11 mouse cellular contexts compared by ENCODE assay signal in genomic region chr6:36784682-36785208, GRCm38 (mm10). TPM values are rescaled to one million over a fixed set of nuclear protein-coding genes. Genes with fewer than 3 reads are reported as not detected.
DNase-seq lines count a peak whose midpoint lies in the region; ATAC-seq and TF ChIP-seq lines count a peak whose summit lies in the region.
"Had no signal": no experiment of that assay in that cellular context is flagged by ENCODE, and none has a peak within 500 bp of the region (broad histone marks: within the 10 kb centered on the region; RNA-seq: fewer than 3 reads in every experiment).

No protein-coding gene starts in this region.

- peaks cover 35% of the 10 kb centered on the region for H3K4me1 ChIP-seq in neural tube, embryonic 11.5 days (ENCODE audit: control insufficient read depth, insufficient read depth, low read length)
- H3K4me1 ChIP-seq in forebrain, embryonic 15.5 days: peaks cover 43% of the 10 kb centered on the region
- peaks cover 19% of the 10 kb centered on the region for H3K4me1 ChIP-seq in limb, embryonic 11.5 days (ENCODE audit: control insufficient read depth, insufficient read depth, low read length)
- H3K4me1 ChIP-seq in stomach, embryonic 15.5 days: peaks cover 20% of the 10 kb centered on the region
- H3K4me1 ChIP-seq in kidney, adult 2 months (ENCODE audit: control insufficient read depth, insufficient read depth, low read length): no peaks in the 10 kb centered on the region

- ATAC-seq in neural tube, embryonic 11.5 days (ENCODE audit: insufficient read depth, low FRiP score, low TSS enrichment): peak; percentile 72
- ATAC-seq in forebrain, embryonic 15.5 days (replicated peaks): peak; percentile 64
- ATAC-seq in limb, embryonic 11.5 days (ENCODE audit: insufficient number of reproducible peaks, low FRiP score, low TSS enrichment, low read depth): peak; percentile 86
- ATAC-seq in stomach, embryonic 15.5 days (ENCODE audit: insufficient read depth, low FRiP score, low read depth): peak; percentile 79; the same call in 1 of the 2 replicates
- ATAC-seq: lung, postnatal 0 days; Patski had no signal

- no peak overlapping the region; the same call in 1 of the 2 replicates for H3K9ac ChIP-seq in neural tube, embryonic 11.5 days (ENCODE audit: low read length)
- H3K9ac ChIP-seq in forebrain, embryonic 15.5 days (replicated peaks): no peak overlapping the region
- no peak overlapping the region for H3K9ac ChIP-seq in limb, embryonic 11.5 days (ENCODE audit: low read length)
- no peak overlapping the region for H3K9ac ChIP-seq in stomach, embryonic 15.5 days

- WGBS in neural tube, embryonic 11.5 days: 24% methylated on average over 3 of the region's 3 CpGs
- WGBS in forebrain, embryonic 15.5 days: 13% methylated on average over 3 of the region's 3 CpGs
- 12% methylated on average over 3 of the region's 3 CpGs for WGBS in limb, embryonic 11.5 days
- WGBS in stomach, embryonic 15.5 days: 42% methylated on average over 3 of the region's 3 CpGs
- 82% methylated on average over 3 of the region's 3 CpGs for WGBS in kidney, adult 2 months

- 0 out of 2 replicates have a peak overlapping the region, but pooled peaks have one; percentile 73 for H3K27ac ChIP-seq in neural tube, embryonic 11.5 days (ENCODE audit: low read depth, low read length)
- H3K27ac ChIP-seq in forebrain, embryonic 15.5 days (replicated peaks): peak overlapping the region; percentile 67
- peak overlapping the region; percentile 58 for H3K27ac ChIP-seq in limb, embryonic 11.5 days (replicated peaks; ENCODE audit: low read depth, low read length)
- peak overlapping the region; percentile 63 for H3K27ac ChIP-seq in stomach, embryonic 15.5 days
- no peak overlapping the region for H3K27ac ChIP-seq in kidney, adult 2 months (ENCODE audit: insufficient read depth, low read depth, low read length)

- no peak overlapping the region for H3K4me3 ChIP-seq in neural tube, embryonic 11.5 days (ENCODE audit: low read depth, low read length)
- H3K4me3 ChIP-seq in forebrain, embryonic 15.5 days: no peak overlapping the region
- no peak overlapping the region for H3K4me3 ChIP-seq in limb, embryonic 11.5 days (ENCODE audit: low read depth, low read length)
- H3K4me3 ChIP-seq in stomach, embryonic 15.5 days (replicated peaks): no peak overlapping the region
- H3K4me3 ChIP-seq in kidney, adult 2 months (ENCODE audit: insufficient read depth, low read depth, low read length): no peak overlapping the region

- H3K9me3 ChIP-seq in neural tube, embryonic 11.5 days (ENCODE audit: control insufficient read depth, low read length): no peaks in the 10 kb centered on the region
- no peaks in the 10 kb centered on the region for H3K9me3 ChIP-seq in forebrain, embryonic 15.5 days
- no peaks in the 10 kb centered on the region for H3K9me3 ChIP-seq in limb, embryonic 11.5 days (ENCODE audit: control insufficient read depth, low read length)
- no peaks in the 10 kb centered on the region for H3K9me3 ChIP-seq in stomach, embryonic 15.5 days

- DNase-seq in neural tube, embryonic 11.5 days (ENCODE audit: low spot score): peak; percentile 57
- no peak for DNase-seq in neural tube, embryonic 10.5 days (ENCODE audit: extremely low spot score, low spot score)
- peak; percentile 58 for DNase-seq in limb, embryonic 11.5 days (ENCODE audit: low spot score)
- no peak for DNase-seq in kidney, adult 2 months
- no peak for DNase-seq in kidney, adult 11 months
- DNase-seq: heart, adult 11 months; right cerebral cortex, adult 18-20 months had no signal

- H3K36me3 ChIP-seq in neural tube, embryonic 11.5 days (ENCODE audit: control insufficient read depth, insufficient read depth, low read length): no peaks in the 10 kb centered on the region
- 0 out of 2 replicates have a peak, but pooled peaks cover 3% of the 10 kb centered on the region for H3K36me3 ChIP-seq in forebrain, embryonic 15.5 days
- H3K36me3 ChIP-seq in limb, embryonic 11.5 days (ENCODE audit: control insufficient read depth, insufficient read depth, low read length): 0 out of 2 replicates have a peak, but pooled peaks cover 2% of the 10 kb centered on the region
- no peaks in the 10 kb centered on the region for H3K36me3 ChIP-seq in stomach, embryonic 15.5 days
- no peaks in the 10 kb centered on the region for H3K36me3 ChIP-seq in kidney, adult 2 months (ENCODE audit: control insufficient read depth, insufficient read depth, low read length)

- TF ChIP-seq POLR2A in kidney, adult 2 months (IDR thresholded peaks at IDR 0.05; ENCODE audit: low read depth, low read length): no peak

- no peak for TF ChIP-seq CTCF in kidney, adult 2 months (conservative IDR thresholded peaks at IDR 0.05; ENCODE audit: insufficient read depth, insufficient read length, low read depth, low read length)

- no peak overlapping the region for H3K4me2 ChIP-seq in neural tube, embryonic 11.5 days (ENCODE audit: low read depth)
- H3K4me2 ChIP-seq in forebrain, embryonic 15.5 days (replicated peaks): no peak overlapping the region
- no peak overlapping the region for H3K4me2 ChIP-seq in limb, embryonic 11.5 days (ENCODE audit: low read depth, severe bottlenecking)
- H3K4me2 ChIP-seq in stomach, embryonic 15.5 days: no peak overlapping the region

- H3K27me3 ChIP-seq in neural tube, embryonic 11.5 days (ENCODE audit: control insufficient read depth, insufficient read depth, low read length): no peaks in the 10 kb centered on the region
- no peaks in the 10 kb centered on the region for H3K27me3 ChIP-seq in forebrain, embryonic 15.5 days
- no peaks in the 10 kb centered on the region for H3K27me3 ChIP-seq in limb, embryonic 11.5 days (ENCODE audit: control insufficient read depth, insufficient read depth, low read length)
- no peaks in the 10 kb centered on the region for H3K27me3 ChIP-seq in stomach, embryonic 15.5 days (replicated peaks)
- no peaks in the 10 kb centered on the region; the same call in 1 of the 2 replicates for H3K27me3 ChIP-seq in kidney, adult 2 months (replicated peaks; ENCODE audit: control insufficient read depth, insufficient read depth, low read length)

RNA-seq across cellular contexts. Expression of gene Ptn, which starts 25.3 kb away (rescaled TPM):
- 325 and 348 TPM in 2 replicates for polyA plus RNA-seq in neural tube, embryonic 11.5 days (2014; fragmentation: Nextera tagmentation; extraction: Ambion mirVana)
- 502 and 540 TPM in 2 replicates for polyA plus RNA-seq in forebrain, embryonic 15.5 days (2015; fragmentation: Nextera tagmentation; extraction: Ambion mirVana)
- 616 and 623 TPM in 2 replicates for polyA plus RNA-seq in limb, embryonic 11.5 days (2014; fragmentation: Nextera tagmentation; extraction: Ambion mirVana)
- 390 and 437 TPM in 2 replicates for polyA plus RNA-seq in stomach, embryonic 15.5 days (2015; fragmentation: Nextera tagmentation; extraction: Ambion mirVana)
- 1.6 TPM in 2 replicates for polyA plus RNA-seq in kidney, adult 2 months (2012; rRNA removed)
- polyA plus RNA-seq: Patski had no signal

Comparison
In these comparisons a context has a peak if more than half of its experiments do, and no peak if none do; other contexts are left out.
1. DNase-seq: peak in neural tube, embryonic 11.5 days (single experiment) and limb, embryonic 11.5 days (single experiment); none in neural tube, embryonic 10.5 days (single experiment), kidney, adult 2 months (single experiment) and kidney, adult 11 months (single experiment).
2. RNA of gene Ptn, which starts 25.3 kb away (polyA plus RNA-seq): 616 to 623 TPM in limb, embryonic 11.5 days, 502 to 540 TPM in forebrain, embryonic 15.5 days, 390 to 437 TPM in stomach, embryonic 15.5 days and 325 to 348 TPM in neural tube, embryonic 11.5 days; 1.6 TPM in kidney, adult 2 months; every median in the first group is over 100 times any median in the second.
3. Peak in every context shown above with its lines, with median percentiles within 50 percentile points of each other: ATAC-seq.